Mouse (Mus musculus) ES-CJ7 (cell line): Measurements from ENCODE around the gene Tcam1.

Experiments
- DNase-seq: peaks from one replicate; pipeline ENCODE4 v3.0.0; 2011; ENCODE audit warnings: low read depth, low spot score

The Tcam1 gene

DNA sequence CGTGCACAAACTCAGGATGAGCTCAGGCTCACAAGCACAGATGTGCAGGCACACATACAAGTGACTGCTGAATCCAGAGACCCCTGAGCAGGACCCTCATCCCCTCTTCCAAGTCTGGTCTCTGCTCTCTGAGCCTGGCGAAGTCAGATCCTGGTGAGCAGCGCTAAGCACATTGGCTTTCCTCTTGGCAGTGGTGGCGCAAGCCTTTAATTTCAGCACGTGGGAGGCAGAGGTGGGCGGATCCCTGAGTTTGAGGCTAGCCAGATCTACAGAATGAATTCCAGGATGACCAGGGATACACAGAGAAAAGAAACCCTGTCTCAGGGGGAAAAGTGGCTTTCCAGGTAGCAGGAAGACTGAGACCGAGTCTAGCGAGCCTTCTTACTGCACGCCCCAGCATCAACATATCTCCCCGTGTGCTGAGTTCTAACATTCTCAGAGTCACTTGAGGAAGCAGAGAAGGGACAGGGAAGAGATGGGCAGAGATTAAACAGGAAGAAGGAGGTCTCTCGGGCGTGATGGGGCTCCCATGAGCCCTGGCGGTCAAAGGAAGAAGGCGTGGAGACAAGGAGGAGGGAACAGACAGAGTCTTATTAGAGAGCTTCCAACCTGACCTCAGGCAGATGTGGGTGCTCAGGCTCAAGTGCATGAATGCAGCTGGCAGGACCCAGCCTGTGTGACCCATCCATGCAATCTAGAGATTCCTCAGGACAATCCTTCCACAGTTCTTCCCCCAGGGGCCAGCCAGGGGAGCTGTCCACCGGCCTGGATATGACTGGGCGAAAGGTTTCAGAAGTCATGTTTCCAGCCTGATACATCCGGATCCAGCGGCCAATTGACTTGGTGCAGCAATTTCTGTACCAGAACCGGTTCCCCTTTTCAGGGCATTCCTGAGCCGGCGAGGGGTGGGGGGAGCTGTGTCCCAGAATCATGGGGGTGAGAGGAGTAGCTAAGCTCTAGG is 42.2 kb downstream of the Tcam1 start:
- no peak for DNase-seq

DNA sequence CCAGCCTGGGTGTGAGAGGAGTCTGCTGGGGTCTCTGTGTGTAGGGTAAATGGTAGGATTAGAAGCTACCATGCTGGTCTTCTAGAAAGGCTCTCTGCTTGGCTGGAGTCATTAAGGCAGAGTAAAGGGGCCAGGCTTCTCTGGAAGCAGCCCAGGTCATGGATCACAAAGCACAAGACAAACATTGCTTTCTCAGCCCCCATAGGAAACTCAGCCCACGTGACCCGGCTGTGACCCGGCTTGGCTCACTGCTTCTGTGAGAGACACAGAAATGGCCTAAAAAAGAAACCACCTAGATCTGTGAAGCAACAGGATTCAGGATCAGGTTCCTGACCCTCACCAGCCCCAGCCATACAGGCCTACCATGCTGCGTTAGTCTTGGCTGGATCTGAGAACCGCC is 48.4 kb downstream of the Tcam1 start:
- DNase-seq, result no peak

DNA sequence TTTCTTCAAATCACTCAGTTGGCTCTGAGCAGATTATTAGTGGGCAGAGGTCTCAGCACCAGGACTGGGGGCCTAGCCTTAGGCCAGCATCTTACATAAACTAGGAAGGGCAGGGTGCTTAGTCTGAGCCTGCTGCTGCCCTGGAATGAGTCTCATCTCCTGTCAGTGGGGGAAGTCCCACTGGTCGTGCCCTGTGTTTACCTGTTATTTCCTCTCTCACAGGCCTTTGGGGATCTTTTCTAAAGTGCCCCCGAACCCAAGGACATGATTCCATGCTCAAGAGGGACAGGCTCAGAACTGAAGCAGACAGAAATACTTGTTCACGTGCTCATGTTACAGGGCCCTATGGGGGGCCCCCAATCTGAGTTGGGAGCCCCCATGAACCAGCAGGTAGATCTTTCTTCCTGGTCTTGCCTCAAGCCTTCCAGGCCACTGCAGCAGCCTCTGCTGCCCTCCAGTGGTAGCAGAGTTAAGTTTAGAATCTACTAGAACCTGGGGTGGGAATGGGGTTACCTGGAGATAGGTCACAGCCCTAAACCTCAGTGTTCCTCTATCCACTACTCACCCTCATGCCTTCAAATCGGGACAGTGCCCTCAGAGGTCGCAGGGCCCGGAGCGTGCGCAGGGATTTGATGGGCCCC is 49.2 kb downstream of the Tcam1 start:
- DNase-seq, result peak; percentile 62

DNA sequence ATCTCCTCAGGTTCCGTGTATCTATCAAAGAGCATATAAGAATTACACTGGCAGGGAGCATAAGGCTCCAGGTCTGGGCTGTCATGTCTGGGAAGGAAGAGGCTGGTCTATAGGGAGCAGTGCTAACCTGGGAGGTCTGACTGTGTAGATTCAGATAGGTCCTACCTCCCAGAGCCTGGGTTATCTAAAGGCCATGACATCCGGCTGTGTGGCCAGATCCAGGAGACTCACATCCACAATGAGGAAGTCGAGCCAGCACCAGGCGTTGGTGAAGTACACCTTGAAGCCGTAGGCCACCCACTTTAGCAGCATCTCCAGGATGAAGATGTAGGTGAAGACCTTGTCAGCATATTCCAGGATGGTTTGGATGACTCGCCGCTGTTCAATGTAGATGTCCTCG is 50.0 kb downstream of the Tcam1 start:
- no peak for DNase-seq

DNA sequence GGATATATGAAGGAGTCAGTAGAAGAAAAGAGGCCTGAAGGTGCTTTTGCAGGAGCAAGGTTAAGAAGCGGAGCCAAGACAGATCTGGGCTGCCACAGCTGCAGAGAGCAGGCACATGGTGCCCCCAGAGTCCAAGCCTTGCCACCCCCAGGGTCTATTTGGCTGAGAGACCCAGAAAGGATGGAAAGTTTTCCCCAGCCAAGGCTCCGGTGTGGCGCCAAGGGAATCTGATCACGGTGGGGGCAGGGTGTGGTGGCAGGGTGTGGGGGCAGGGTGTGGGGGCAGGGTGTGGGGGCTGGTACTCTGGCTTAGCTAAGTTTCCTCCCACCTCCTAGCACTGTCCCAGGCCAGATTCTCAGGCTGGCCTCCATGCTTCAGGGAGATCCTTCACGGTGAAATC is 52.0 kb downstream of the Tcam1 start:
- no peak for DNase-seq

DNA sequence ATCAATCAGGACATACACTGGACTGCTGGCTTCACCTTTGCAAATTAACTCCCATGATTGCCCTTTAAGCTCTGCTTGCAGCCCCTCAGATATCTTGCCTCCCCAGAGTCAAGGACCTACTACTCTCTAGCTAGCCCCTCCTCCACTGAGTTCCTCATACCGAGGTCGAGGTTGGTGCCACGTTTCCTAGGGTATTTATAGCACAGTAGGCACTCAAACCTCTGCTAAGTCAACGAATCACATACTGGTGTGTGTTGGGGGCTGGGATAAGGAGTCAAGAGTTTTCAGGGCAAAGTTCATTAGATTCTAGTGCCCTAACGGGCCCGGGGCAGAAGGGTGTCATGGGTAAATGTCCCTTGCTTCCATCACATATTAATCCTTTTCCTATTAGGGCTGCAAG is 52.7 kb downstream of the Tcam1 start:
- no peak for DNase-seq

DNA sequence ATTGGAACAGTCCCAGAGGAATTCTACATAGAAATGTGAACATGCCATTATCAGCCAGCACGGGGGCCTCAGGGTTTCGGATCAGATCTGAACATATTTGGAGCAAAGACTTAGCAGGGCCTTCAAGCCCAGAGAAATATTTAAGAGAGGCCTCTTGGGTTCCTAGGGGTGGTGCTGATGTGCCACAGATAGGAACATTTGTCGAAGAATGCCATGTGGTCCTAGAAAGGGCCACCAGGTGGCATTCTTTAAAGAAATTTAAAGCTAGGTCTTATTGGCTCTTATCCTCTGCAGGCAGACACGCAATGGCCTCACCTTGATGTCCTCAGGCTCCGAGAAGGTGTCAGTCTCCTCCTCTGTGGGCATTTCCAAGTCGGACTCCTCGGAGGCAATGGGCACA is 53.2 kb downstream of the Tcam1 start:
- peak; percentile 70 for DNase-seq

DNA sequence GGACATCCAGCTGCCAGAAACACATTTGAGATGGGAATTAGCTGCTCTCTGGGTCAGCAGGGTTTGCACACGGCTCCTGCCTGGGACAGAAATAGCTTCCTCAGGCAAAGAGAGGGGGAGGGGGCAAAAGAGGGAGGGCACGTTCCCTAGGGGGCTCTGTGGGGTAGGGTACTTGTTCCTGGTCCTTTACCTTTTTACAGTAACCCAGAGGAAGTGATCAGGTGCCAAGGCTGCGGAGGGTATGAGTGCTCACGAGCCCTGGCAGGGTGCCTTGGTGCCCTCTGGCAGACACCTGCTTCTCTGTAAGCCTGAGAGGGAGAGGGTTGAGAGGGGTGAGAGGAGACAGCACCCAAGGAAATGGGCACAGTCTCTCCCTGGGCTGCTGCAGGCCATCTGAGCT is 56.0 kb downstream of the Tcam1 start:
- DNase-seq, result no peak

DNA sequence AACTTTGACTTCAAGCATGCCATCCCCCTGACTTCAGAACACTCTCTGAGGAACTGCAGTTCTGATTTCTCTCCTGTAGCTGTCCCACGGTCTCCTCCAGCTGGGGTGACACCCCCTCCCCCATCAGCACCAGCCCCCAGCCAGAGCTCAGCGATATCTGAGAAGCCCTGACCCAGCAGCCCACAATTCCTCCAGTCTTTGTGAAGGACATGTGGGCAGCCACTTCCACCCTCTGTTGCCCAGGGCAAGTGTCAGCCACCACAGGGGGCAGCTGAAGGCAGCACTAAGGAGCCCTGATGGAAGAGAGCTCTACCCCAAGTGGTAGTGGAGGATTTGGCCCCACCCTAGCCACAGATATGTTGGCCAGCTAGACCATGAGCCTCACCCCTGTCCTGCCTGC is 57.6 kb downstream of the Tcam1 start:
- no peak for DNase-seq

DNA sequence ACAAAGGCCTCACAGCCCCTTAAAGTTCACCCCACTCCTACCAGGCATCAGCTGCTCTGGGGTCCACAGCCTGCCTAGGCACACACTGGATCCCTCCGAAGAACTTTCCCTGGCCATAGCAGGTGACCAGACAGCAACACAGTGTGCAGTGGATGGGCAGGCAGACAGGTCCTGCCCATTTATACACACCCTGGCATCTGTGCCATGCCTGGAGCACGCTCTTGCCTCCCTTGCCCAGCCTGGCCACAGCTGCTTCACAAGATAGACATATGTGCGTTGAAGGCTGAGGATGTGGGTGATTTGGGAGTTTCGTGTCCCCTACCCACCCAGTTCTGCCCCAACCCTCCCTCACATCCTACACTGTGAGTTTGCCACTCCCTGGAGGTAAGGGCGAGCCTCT is 61.6 kb downstream of the Tcam1 start:
- no peak for DNase-seq
